Mouse (Mus musculus): ENCODE data around the gene Gm8113. TPM values are rescaled to one million over a fixed set of nuclear protein-coding genes. Genes with fewer than 3 reads are reported as not detected.

The Gm8113 gene
- polyA plus RNA-seq (2014; fragmentation: Illumina TruSeq; extraction: RNeasy Lipid Tissue Mini Kit (QIAGEN cat#74804); ENCODE audit: low read depth, low replicate concordance): 1.7 TPM

DNA sequence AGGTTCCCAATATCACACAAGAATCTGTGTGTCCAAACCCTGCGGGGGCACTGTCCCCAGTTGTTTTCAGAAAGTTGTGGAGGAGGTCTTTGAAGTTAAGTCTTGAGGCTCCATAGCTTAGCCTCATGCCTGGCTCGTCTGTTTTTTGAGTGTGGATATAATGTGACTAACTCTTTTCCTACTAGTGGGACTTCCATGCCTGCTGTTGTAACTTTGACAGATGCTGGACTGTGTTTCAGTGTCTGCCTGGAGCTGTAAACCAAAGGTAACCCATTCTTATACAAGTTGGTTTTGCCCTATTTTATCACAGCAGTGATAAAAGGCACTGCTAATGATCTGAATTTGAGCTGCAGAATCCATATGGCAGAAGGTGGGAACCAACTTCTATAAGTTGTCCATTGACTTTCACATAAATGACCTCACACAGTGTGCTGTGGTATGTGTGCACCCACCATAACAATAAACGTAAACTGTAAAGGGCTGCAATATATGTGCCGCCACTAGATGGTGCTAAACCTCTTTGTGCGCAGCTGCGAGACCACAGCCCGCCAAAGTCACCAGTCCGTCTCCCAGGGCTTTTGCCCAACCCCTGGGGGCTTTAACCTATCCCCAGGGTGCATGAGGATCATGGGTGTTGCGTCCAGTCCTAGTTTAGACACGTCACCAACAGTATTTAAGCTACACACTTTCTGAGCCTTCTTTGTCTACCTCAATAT is at the start of gene Gm8113:
Gm8113 (plus strand) TSS at position 703 of the 716 bp plus-strand sequence.

DNA sequence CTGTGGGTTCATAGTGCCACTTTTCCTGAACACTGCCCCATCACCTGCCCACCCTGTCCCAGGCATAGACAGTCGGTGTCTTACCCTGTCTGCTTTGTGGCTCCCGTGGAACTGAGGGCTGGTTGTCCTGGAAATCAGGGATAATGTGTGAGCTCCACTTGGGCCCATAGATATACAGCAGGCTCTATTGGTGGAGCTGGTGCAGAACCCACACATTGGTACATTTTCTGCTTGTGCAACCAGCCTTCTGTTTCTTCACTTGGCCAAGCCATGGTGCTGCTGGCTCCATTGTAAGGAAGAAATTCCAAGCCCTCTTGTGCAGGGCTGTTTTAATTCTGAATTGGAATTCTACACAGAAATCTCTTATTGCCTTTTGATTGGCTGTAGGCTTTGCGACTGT is 49.8 kb upstream of the Gm8113 start, which contains the start of gene Ear1:
Ear1 (minus strand) TSS at position 101 of the 400 bp plus-strand sequence.

DNA sequence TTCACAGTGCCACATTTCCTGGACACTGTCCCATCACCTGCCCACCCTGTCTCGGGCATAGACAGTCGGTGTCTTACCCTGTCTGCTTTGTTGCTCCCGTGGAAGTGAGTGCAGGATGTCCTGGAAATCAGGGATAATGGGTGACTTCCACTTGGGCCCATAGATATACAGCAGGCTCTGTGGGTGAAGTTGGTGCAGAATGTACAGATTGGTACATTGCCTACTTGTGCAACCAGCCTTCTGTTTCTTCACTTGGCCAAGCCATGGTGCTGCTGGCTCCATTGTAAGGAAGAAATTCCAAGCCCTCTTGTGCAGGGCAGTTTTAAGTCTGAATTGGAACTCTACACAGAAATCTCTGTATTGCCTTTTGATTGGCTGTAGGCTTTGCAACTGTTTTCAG is 1.7 kb upstream of the Gm8113 start, which contains the start of gene Ear10:
Ear10 (minus strand) TSS at position 101 of the 400 bp plus-strand sequence.

DNA sequence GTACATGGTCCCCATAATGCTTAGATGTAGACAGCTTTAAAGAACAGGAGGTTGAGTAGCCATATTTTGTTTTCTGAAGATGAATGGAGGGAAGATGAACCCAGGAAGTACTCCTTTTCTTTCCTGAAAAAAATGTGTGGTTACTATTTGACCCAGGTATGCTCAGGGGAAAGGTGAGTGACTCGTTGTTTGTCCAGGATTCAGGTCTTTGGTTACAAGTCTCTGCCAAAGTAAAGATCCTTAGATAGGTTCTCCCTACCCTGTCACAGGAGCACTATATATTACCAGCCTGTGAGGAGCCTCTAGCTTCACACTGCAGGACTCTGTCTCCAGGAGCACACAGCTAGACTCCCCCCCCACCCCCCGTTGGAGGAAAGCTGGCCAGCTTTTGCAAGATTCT is 31.6 kb downstream of the Gm8113 start, which contains the start of gene Ang5:
Ang5 (plus strand) TSS at position 301 of the 400 bp plus-strand sequence.

Other genes starting within 250 kb of the Gm8113 start
- not detected for gene Gm8165, start 248.2 kb upstream of the Gm8113 start, polyA plus RNA-seq (2014; fragmentation: Illumina TruSeq; extraction: RNeasy Lipid Tissue Mini Kit (QIAGEN cat#74804); ENCODE audit: low read depth, low replicate concordance)
- 4.3 TPM for gene Gm7324, start 227.6 kb upstream of the Gm8113 start, polyA plus RNA-seq (2014; fragmentation: Illumina TruSeq; extraction: RNeasy Lipid Tissue Mini Kit (QIAGEN cat#74804); ENCODE audit: low read depth, low replicate concordance)
- not detected for gene Gm16506, start 197.9 kb upstream of the Gm8113 start, polyA plus RNA-seq (2014; fragmentation: Illumina TruSeq; extraction: RNeasy Lipid Tissue Mini Kit (QIAGEN cat#74804); ENCODE audit: low read depth, low replicate concordance)
- not detected for gene Gm6526, start 177.5 kb upstream of the Gm8113 start, polyA plus RNA-seq (2014; fragmentation: Illumina TruSeq; extraction: RNeasy Lipid Tissue Mini Kit (QIAGEN cat#74804); ENCODE audit: low read depth, low replicate concordance)
- not detected for gene Gm8180, start 140.6 kb upstream of the Gm8113 start, polyA plus RNA-seq (2014; fragmentation: Illumina TruSeq; extraction: RNeasy Lipid Tissue Mini Kit (QIAGEN cat#74804); ENCODE audit: low read depth, low replicate concordance)
- not detected for gene Ear1, start 49.9 kb upstream of the Gm8113 start, polyA plus RNA-seq (2014; fragmentation: Illumina TruSeq; extraction: RNeasy Lipid Tissue Mini Kit (QIAGEN cat#74804); ENCODE audit: low read depth, low replicate concordance)
- gene Ear10, start 1.8 kb upstream of the Gm8113 start, polyA plus RNA-seq (2014; fragmentation: Illumina TruSeq; extraction: RNeasy Lipid Tissue Mini Kit (QIAGEN cat#74804); ENCODE audit: low read depth, low replicate concordance): not detected
- gene Ang5, start 31.7 kb downstream of the Gm8113 start, polyA plus RNA-seq (2014; fragmentation: Illumina TruSeq; extraction: RNeasy Lipid Tissue Mini Kit (QIAGEN cat#74804); ENCODE audit: low read depth, low replicate concordance): not detected
- gene Ang6, start 76.9 kb downstream of the Gm8113 start, polyA plus RNA-seq (2014; fragmentation: Illumina TruSeq; extraction: RNeasy Lipid Tissue Mini Kit (QIAGEN cat#74804); ENCODE audit: low read depth, low replicate concordance): not detected
- gene Ear2, start 177.3 kb downstream of the Gm8113 start, polyA plus RNA-seq (2014; fragmentation: Illumina TruSeq; extraction: RNeasy Lipid Tissue Mini Kit (QIAGEN cat#74804); ENCODE audit: low read depth, low replicate concordance): 6.2 TPM
- not detected for gene Gm3327, start 198.5 kb downstream of the Gm8113 start, polyA plus RNA-seq (2014; fragmentation: Illumina TruSeq; extraction: RNeasy Lipid Tissue Mini Kit (QIAGEN cat#74804); ENCODE audit: low read depth, low replicate concordance)

Data from adrenal gland, adult 10 weeks (tissue).